Mouse (Mus musculus): ENCODE measurements around the gene C9.

C9 gene

DNA sequence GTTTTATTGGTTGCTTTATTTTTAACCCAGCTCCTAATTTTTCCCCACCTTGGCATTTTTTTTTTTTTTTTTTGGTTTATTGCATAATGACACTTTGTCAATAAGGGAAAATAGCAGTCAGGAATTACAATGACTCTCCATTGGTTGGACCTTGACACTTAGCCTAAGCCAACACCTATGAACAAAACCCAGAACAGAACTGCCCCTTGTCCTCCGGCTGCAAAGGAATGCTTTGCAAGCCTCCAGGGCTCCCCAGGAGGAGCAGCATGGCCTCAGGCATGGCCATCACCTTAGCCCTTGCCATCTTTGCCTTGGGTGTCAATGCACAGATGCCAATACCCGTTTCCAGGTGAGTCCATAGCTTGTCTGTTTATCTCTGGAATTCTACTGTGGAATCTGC, at the start of gene C9:
Gene C9, plus strand, starts transcription at position 193 of the 400 bp plus-strand sequence.
- no peak for DNase-seq (ENCODE audit: low read depth, low spot score)

- no peak for DNase-seq (ENCODE audit: low read depth, low spot score)
These were observed 46.9 kb upstream of the C9 start for GRCm38 (mm10) chr15:6398211-6398610.

DNA sequence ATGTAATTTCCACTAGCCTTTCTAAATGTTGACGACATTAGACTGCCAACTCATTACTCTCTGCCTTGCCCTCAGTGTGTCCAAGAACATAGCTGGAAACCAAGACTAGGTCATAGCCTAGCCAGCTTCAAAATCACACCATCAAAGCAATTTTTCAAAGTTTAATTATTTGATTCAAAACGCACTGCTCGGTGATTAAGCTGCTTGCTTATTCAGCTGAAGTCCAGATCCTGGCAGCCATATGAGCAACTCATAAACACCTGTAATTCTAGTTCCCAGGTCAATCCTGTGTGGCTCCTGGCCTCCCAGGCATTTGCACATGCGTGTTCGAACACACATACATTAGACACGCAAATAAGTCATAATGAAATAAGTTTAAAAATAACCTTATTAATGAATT, 46.2 kb upstream of the C9 start:
- no peak for DNase-seq (ENCODE audit: low read depth, low spot score)

DNA sequence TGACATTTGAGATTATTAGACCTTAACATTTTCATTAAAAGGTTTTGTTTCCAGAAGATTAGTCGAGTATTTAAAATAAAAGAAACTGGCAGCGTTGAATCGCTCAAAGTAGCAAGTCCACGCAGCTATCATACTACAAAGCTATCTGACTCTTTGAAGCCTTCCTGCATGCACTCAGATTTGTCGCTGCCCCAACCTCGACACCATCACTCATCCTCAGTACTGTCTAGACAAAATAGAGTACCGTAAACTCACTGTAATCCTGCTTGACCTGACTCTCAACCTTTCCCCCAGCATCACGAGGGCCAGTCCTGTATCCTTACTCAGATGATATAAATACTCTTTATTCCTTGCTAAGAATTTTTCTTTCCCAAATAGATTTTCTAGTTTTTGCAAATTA, 45.0 kb upstream of the C9 start:
- no peak for DNase-seq (ENCODE audit: low read depth, low spot score)

GRCm38 (mm10) chr15:6402433-6402832, 42.7 kb upstream of the C9 start:
- no peak for DNase-seq (ENCODE audit: low read depth, low spot score)

DNA sequence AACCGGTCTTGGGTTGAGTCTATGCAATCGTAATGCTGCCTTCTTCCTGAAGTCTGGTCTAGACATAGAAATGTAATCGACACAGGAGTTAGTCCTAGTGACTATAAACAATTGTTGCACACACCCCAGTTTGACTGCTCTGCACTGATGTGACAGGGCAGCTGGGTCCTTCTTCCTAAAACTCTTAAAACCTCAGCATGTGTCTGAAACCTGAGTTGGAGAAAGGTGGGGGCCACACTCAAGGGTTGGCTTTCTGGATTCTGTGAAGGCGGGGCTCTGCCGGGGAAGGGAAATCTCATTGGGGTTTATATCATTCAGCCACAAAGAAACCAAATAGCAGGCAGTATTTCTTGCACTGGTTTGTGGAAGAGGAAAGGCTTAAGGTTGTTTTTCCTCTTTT, 41.0 kb upstream of the C9 start:
- no peak for DNase-seq (ENCODE audit: low read depth, low spot score)

DNA sequence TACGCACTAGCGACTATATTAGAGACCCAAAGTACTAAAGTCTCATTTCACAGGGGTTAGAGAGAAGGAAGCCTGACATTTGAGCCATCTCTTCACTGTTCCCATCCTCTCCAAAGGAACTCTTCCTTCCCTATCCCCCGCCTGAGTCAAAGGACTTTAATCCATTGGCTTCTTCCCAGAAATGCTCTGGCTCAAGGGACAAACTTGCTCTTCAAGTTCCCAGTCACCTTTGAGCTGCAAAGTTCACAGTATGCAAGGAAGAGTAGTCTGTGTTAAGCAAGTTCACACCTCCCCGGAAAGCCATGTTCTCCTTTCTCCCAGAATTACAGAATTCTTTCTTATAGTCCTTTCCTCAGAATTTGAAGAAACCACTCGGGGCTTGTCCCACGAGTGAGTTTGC, 38.4 kb upstream of the C9 start:
- no peak for DNase-seq (ENCODE audit: low read depth, low spot score)

- no peak for DNase-seq (ENCODE audit: low read depth, low spot score)
These were observed 36.1 kb upstream of the C9 start for GRCm38 (mm10) chr15:6409031-6409430.

GRCm38 (mm10) chr15:6410161-6410560, 35.0 kb upstream of the C9 start:
- DNase-seq (ENCODE audit: low read depth, low spot score) = no peak

DNA sequence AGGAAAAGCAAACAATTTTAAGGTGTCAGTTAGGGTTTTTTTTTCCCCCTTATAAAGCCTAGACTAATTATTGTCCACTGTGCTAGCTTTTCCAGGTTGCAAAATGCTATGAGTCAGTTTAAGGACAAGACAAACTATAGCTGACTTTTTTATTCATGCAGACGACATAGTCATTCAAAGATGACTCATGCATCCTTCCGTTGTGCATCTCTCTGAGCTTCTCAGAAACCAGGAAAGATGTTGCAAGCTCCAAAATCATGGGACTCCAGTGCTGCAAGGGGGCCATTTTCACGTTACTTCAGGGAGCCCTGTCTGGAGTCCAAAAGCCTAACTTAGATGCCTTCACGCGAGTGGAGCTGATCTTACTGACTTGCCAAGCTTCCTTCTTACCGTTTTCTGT, 33.8 kb upstream of the C9 start:
- no peak for DNase-seq (ENCODE audit: low read depth, low spot score)

DNA sequence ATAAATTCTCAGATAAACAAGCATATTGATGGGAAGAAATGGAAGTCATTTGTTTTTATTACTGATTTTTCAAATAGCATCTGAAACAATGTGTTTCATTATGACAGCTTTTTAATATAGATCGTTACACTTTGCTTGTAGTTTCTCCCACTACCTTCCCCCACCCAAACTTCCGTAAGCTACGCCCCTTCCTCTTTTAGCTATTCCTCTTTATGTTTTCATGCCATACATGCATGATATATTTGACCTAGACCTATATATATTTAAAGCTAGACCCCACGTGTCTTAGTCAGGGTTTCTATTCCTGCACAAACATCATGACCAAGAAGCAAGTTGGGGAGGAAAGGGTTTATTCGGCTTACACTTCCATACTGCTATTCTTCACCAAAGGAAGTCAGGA, 29.8 kb upstream of the C9 start:
- DNase-seq (ENCODE audit: low read depth, low spot score) = no peak

- DNase-seq (ENCODE audit: low read depth, low spot score) = no peak
These were observed 13.3 kb upstream of the C9 start for GRCm38 (mm10) chr15:6431777-6432176.

DNA sequence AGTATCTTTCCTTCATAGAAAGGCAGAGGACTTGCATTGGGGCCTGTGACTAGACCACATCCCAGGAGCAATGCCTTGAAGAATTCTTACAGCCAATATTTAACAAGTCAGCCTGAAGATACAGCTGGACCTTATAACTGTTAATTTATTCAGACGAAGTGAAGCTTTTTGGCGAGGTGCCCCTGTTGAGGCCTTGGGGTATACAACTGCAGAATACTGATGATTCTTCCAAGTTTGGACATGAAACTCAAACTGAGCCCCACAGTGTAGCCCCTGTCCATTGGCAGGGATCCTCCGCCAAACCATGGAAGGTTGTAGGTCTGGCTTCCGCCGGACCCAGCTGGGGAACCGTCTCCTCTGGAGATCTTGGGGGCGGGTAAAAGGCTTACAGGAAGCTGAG, 12.7 kb upstream of the C9 start:
- no peak for DNase-seq (ENCODE audit: low read depth, low spot score)

GRCm38 (mm10) chr15:6435281-6435680, 9.8 kb upstream of the C9 start:
- no peak for DNase-seq (ENCODE audit: low read depth, low spot score)

GRCm38 (mm10) chr15:6435773-6436172, 9.4 kb upstream of the C9 start:
- DNase-seq (ENCODE audit: low read depth, low spot score) = peak; percentile 19

- DNase-seq (ENCODE audit: low read depth, low spot score) = no peak
These were observed 6.4 kb upstream of the C9 start for GRCm38 (mm10) chr15:6438685-6439084.

DNA sequence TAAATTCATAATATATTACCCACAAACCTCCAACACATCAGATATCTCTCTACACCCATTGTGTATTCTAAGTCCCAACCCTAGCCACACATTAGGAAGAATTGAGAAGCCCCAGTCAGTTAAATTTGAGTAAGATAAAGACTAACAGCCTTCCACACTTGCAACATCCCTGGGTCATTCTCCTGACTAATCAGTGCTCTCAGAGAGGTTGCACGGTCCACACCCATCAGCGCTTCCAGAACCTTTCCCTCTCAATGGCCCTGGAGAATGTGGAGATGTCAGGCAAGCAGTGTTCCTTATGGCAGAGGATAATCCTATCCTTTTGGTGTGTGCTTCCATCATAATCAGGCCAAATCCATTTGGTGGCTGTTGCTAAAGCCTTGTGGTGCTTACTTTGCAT, 675 bp upstream of the C9 start:
- DNase-seq (ENCODE audit: low read depth, low spot score) = no peak

DNA sequence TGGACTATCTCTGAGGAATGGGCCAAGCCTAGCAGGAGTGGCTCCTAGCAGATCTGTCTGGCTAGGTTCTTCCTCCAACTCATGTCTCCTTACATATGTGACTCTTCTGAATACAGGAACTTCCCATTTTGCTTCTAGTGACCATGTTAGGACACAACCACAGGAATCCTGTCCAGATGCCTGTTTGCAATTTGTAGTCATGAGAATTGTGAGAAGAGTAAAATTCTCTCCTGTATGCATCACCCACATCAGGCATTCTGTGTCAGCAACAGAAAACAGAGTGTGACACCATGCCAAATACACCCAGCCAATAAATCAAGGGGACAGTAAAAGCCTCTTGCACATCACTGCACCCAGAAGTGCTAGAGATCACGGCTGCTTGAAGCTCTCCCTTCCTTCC, 1.1 kb downstream of the C9 start:
- DNase-seq (ENCODE audit: low read depth, low spot score) = no peak

DNA sequence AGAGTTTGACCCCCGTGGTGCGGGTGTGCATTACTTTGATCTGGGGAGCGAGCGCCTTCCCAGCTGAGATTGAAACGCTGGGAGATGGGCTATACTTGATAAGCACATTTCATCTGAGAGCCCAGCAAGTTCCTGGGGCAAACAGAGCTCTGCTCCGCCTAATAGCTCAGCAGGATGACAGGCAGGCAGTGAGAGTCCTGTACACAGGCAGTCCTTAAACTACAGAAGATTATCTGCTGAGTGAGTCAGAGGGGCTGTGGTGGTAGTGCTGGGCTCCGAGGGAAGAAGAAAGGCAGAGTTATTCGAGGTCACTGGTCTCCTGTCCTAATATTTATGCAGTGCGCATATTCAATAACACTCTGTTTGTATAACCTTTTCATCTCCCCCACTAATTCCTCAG, 3.8 kb downstream of the C9 start:
- DNase-seq (ENCODE audit: low read depth, low spot score) = no peak

- DNase-seq (ENCODE audit: low read depth, low spot score) = no peak
These were observed 9.3 kb downstream of the C9 start for GRCm38 (mm10) chr15:6454461-6454860.

- no peak for DNase-seq (ENCODE audit: low read depth, low spot score)
These were observed 16.3 kb downstream of the C9 start for GRCm38 (mm10) chr15:6461381-6461780.

- no peak for DNase-seq (ENCODE audit: low read depth, low spot score)
These were observed 18.3 kb downstream of the C9 start for GRCm38 (mm10) chr15:6463361-6463923.

DNA sequence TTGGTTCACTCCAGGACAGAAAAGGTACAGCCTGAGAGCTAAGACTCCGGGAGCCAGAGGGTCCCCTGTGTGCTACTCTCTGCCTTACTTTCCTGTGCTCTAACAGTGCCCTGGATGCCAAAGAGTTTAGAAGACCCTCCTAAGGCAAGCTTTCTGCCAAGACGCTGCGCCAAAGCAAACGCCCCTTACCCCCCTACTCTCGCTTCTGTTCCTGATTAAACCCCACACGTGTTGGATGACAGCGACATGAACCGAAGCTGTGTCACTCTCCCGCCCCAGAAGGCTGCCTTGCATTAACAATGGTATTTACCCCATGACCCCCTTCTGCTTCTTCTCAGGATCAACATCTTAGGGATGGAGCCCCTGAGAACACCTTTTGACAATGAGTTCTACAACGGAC, 21.9 kb downstream of the C9 start:
- peak; percentile 23 for DNase-seq (ENCODE audit: low read depth, low spot score)

GRCm38 (mm10) chr15:6468845-6469244, 23.7 kb downstream of the C9 start:
- DNase-seq (ENCODE audit: low read depth, low spot score) = no peak

Measured in forelimb bud, embryonic 11.5 days (tissue).